Mouse (Mus musculus) inflammation-experienced regulatory T-cells (primary cell): Measurements from ENCODE around the gene Mvk. TPM values are rescaled to one million over a fixed set of nuclear protein-coding genes. Genes with fewer than 3 reads are reported as not detected.

Experiments used
- polyA plus RNA-seq, 2 experiments: library from polyadenylated mRNA; unstranded; fragments of 100-300 nt; shearing (Covaris generic); gene quantifications; one replicate each; pipeline ENCODE4 v1.2.1; 2017

Mvk gene
- 10 to 100 TPM; 11.0 to 13.3 TPM for polyA plus RNA-seq

DNA sequence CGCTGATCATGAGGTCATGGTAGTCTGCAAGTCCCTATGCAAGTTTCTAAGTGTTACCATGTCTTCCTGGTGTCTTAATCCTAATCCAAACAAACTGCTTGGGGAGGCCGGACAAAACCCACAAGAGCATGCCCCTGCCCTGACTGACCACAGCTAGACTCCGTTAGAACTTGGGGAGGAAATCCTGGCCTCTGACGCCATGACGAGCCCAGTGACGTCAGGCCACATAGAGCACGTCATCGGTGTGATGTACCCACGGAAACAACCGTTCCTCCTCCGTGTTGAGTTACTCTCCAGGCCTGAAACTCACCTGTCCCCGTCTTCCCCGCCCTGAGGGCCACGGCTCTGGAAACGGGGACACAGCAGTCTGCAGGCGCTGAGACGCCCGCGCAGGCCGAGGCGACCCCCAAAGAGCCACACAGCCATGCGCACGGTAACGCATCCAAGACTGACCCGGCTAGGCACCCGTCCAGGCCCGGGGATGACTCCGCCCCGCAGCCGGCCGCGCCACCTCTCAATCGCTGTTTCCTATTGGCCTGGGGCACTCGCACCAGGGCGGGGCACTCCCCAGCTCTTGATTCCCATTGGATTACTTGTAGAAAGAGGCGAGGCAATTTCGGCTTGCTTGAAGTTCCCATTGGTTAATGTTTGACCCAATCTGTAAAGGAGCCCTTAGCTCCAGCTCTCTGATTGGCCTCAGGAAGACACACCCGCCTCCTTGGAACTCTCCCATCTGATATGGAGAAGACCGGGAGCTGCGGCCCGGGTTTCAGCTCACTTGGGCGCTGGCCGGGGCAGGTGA lies at the start of gene Mvk, which contains the start of gene Mmab:
Gene Mvk, plus strand, starts transcription at position 704 of the 802 bp plus-strand sequence.
Gene Mmab, minus strand, starts transcription at position 495 of the 802 bp plus-strand sequence.

Other genes with a start within 250 kb of the Mvk start
- not detected for gene Foxn4, start 170.5 kb upstream of the Mvk start, polyA plus RNA-seq
- 1 to 10 TPM; 5.1 to 6.0 TPM for gene Myo1h, start 155.1 kb upstream of the Mvk start, polyA plus RNA-seq
- 100 to 1,000 TPM; 104 to 131 TPM for gene Kctd10, start 63.8 kb upstream of the Mvk start, polyA plus RNA-seq
- 10 to 100 TPM; 57.5 to 71.2 TPM for gene Ube3b, start 63.7 kb upstream of the Mvk start, polyA plus RNA-seq
- 10 to 100 TPM in 1 of 2 experiments, 1 to 10 TPM in 1; 9.7 to 16.1 TPM for gene Mmab, start 209 bp upstream of the Mvk start, polyA plus RNA-seq
- gene Fam222a, start 123.7 kb downstream of the Mvk start, polyA plus RNA-seq = under 1 TPM; 0.17 to 0.56 TPM
- 1 to 10 TPM in 1 of 2 experiments, under 1 TPM in 1; 0.49 to 2.0 TPM for gene Trpv4, start 214.2 kb downstream of the Mvk start, polyA plus RNA-seq
- 100 to 1,000 TPM; 311 to 348 TPM for gene Gltp, start 246.7 kb downstream of the Mvk start, polyA plus RNA-seq